Mouse (Mus musculus): ENCODE data around the gene Slc29a2.

The Slc29a2 gene

GRCm38 (mm10) chr19:5058801-5059771 is 35.4 kb downstream of the Slc29a2 start:
- DNase-seq (ENCODE audit: low spot score) = no peak

DNA sequence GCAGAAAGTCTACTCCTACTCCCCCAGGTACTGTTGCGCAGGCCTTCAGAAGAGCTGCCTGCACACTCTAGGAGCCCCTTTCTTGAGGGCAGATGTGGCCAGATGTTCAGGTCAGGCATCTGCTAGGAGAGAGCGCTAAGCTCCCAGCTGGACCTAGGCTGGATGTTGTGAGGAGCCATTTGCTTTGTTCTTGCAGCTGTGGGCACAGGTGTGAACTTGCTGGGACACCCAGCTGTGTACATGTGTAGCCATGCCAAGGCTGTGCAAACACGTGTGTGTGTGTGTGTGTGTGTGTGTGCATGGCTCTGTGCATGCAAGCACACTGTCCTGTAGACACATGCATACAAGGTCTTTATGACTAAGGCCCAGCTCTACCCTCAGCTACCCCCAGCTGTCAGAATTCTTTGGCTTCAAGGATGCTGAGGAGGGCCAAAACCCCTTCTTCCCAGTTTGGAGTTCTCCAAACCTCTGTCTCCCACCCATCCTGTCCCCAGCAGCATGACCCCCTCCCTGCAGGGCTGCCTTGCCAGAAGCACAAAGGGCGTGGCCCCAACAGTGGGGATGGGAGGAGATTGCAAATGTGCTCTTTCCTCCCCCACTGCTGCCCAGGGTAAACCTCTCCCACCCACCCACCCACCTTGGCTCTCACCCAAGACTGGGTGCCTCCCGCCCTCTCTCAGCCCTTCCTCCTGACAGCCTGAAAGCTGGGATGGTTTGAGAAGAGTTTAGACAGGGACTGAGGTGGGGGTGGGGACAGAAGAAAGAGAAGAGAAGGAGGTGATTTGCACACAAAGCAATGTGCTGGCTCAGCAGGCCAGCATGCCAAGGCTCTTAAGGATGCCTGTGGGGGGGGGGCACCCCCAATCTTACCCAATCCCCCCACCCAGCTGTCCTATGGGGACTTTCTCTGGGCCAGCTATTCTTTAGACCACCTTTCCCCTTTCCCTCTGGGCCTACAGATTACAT is 37.0 kb downstream of the Slc29a2 start:
- DNase-seq (ENCODE audit: low spot score) = no peak

DNA sequence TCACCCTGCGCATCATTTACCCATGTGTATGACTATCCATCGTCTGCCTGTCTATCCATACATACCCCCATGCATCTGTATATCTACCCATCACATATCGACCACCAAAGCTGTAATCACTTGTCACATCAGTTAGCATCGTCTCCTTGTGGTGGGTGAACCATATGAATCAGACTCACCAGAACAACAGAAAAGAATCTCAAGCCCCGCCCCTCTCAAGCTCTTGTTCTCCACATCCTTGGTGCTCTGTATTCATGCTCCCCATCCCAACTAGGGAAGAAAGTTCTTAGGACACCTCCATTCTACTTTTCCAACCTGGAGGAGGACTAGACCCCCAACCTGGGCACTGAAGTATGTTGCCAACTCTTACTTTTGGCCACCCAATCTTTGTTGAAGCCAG is 38.4 kb downstream of the Slc29a2 start:
- DNase-seq (ENCODE audit: low spot score) = no peak

- no peak for DNase-seq (ENCODE audit: low spot score)
Measured at GRCm38 (mm10) chr19:5062446-5062845, 38.8 kb downstream of the Slc29a2 start.

DNA sequence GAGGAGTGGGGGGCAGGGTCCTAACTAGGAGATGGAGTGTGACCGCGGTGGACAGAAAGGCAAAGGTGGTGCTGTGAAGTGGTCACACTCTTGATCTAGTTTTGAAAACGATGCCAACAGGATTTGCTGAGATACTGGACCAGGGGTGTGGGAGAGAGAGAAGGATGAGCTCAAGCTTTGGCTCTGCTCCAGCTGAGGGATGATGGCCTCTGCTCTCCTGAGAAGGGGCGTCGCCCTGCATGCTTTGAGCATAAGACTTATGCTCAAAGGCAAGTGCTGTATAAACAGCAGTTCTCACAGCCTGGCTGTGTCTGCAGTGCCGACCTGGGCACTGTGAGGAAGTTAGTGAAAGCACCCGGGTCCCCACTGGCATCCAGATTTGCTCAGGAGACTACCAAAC is 41.4 kb downstream of the Slc29a2 start:
- DNase-seq (ENCODE audit: low spot score) = no peak

DNA sequence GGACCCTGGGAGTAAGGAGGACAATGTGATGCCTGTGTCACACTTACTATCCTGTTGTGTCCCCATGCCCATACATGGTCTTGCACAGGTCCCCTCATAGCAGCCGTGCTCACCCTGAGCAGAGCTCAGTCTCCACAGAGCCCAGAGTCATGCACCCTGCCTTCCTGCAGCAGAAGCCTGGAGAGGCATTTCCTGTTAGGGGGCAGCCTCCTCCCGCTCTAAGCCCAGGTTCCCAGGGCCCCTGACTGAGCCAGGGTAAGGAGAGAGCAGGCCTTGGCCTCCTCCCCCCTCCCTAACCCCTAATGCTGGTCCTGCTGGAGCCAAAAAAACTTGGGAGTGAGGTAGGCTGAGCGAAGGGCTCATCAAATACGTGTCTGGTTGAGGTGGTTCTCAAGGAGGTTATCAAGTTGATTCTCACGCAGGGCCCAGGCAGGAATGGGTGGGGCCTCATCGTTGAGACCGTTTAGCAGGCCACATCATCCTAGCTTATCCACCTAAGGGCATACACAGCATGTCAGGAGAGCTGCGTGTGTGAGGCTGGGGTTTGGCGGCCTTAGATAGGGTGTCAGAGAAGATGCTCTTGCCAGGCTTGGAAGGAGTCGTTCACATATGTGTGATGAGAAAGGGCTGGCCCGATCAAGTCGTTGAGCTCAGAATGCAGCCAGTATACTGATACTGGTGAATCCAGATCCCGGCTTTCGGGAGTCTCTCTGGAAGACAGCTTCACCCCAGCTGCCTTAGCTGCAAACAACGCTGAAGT is 43.6 kb downstream of the Slc29a2 start:
- DNase-seq (ENCODE audit: low spot score) = no peak

DNA sequence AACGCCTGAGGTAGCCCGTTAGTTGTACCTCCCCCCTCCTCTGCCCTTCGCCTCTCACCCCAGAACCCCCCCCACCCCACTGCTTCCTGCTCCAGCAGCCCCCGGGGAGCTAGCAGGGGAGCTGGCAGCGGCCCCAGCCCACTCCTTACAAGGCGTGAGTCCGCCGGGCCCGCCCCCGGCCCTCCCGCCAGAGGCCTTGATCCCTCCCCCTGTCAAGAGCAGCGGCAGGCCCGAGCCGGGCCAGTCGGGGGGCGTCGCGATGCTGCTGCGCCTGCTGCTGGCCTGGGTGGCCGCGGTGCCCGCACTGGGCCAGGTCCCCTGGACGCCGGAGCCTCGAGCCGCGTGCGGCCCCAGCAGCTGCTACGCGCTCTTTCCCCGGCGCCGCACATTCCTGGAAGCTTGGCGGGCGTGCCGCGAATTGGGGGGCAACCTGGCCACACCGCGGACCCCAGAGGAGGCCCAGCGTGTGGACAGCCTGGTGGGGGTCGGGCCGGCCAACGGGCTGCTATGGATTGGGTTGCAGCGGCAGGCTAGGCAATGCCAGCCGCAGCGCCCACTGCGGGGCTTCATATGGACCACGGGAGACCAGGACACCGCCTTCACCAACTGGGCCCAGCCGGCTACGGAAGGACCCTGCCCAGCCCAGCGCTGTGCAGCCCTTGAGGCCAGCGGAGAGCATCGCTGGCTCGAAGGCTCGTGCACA is 44.4 kb downstream of the Slc29a2 start, which contains the start of gene Cd248:
TSS of gene Cd248 (plus strand) at position 212 of the 703 bp plus-strand sequence.
- peak; percentile 71 for DNase-seq (ENCODE audit: low spot score)

- no peak for DNase-seq (ENCODE audit: low spot score)
Measured at GRCm38 (mm10) chr19:5068570-5069234, 45.0 kb downstream of the Slc29a2 start.

- no peak for DNase-seq (ENCODE audit: low spot score)
Measured at GRCm38 (mm10) chr19:5069486-5069885, 45.8 kb downstream of the Slc29a2 start.

- no peak for DNase-seq (ENCODE audit: low spot score)
Measured at GRCm38 (mm10) chr19:5069978-5070377, 46.3 kb downstream of the Slc29a2 start.

DNA sequence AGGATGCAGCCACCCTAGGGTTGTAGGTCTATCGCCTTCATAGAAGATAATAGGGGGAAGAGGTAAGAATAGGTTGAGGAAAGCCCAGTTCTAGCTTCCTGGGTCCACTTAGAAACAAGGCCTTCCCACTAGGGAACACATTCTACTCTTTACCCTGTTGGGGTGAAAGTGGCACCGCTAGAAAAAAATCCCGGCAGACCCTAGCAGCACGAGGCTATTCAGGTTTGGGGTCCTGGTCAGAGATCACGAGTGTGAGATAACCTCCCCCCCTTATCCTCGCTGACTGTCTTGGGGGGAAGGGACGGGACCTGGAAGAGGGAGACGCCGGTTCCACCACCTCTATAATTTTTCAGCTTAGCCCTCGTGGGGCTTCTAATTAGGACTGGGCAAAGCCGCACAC is 47.4 kb downstream of the Slc29a2 start:
- DNase-seq (ENCODE audit: low spot score) = no peak

GRCm38 (mm10) chr19:5071545-5072369 is 48.1 kb downstream of the Slc29a2 start:
- peak; percentile 82 for DNase-seq (ENCODE audit: low spot score)

DNA sequence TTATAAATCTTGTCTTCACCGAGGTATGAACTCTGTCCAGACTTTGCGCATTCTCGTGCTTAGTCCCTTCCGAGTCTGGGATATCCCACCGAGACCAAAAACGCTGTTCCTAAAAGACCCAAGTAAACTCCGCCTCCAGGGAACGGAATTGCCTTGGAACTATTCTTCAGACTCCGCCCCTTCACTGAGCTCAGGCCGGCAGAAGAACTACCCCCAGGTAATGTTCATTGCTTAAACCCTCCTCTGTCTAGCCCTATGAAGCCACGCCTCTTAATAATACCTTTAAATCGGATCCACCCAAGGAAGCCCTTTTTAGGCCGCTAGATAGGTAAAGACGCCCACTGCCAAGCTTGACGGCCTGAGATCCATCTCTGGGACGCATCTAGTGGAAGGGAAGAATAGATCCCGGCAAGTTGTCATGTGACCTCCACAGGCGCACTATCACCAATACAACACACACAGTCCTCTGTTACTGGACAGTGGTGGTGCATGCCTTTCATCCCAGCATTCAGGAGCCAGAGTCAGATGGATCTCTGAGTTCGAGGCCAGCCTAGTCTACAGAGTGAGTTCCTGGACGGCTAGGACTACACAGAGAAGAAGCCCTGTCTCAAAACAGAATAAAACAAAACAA is 48.8 kb downstream of the Slc29a2 start:
- DNase-seq (ENCODE audit: low spot score) = no peak

- no peak for DNase-seq (ENCODE audit: low spot score)
Measured at GRCm38 (mm10) chr19:5073028-5073427, 49.4 kb downstream of the Slc29a2 start.

DNA sequence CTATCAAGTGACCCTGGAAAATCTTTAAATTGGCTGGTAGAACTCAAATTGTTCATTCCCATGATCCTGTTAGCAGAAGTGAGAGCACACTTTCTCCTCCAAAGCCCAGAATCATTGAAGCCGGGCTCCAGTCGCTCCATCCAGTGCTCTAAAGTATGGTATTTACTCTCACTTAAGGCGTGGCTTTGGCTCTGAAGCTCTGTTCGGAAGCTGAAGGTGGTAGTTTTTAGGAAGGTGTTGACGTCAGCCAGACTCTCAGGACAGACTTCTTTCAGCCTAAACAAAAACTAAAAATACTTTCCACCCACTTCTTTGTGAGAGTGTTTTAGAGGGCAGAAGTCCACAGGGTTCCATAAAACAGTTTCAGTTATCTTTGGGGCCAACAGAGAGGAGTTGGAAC is 49.9 kb downstream of the Slc29a2 start:
- no peak for DNase-seq (ENCODE audit: low spot score)

DNA sequence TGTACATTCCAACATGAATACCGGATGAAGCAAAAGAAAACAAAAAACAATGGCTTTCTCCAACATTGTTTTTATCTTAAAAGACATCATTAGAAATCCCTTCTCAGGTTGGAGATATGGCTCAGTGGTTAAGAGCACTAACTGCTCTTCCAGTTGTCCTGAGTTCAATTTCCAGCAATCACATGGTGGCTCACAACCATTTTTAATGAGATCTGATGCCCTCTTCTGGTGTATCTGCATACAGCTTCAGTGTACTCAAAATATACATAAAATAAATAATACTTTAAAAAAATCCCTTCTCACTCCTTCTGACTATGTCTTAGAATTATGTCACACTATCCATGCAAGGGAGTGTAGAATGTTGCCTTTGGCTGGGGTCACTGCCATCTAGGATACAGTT is 55.6 kb downstream of the Slc29a2 start:
- DNase-seq (ENCODE audit: low spot score) = no peak

Measured in testis, postnatal 14 days (tissue).